Mouse (Mus musculus): ENCODE data around the gene Fanci. TPM values are rescaled to one million over a fixed set of nuclear protein-coding genes. Genes with fewer than 3 reads are reported as not detected.
A peak's percentile ranks its signal among the peaks of the same experiment; 100 is the strongest.

Gene Fanci
- polyA plus RNA-seq, 1 experiment from 2014 or later = 12.2 TPM

DNA sequence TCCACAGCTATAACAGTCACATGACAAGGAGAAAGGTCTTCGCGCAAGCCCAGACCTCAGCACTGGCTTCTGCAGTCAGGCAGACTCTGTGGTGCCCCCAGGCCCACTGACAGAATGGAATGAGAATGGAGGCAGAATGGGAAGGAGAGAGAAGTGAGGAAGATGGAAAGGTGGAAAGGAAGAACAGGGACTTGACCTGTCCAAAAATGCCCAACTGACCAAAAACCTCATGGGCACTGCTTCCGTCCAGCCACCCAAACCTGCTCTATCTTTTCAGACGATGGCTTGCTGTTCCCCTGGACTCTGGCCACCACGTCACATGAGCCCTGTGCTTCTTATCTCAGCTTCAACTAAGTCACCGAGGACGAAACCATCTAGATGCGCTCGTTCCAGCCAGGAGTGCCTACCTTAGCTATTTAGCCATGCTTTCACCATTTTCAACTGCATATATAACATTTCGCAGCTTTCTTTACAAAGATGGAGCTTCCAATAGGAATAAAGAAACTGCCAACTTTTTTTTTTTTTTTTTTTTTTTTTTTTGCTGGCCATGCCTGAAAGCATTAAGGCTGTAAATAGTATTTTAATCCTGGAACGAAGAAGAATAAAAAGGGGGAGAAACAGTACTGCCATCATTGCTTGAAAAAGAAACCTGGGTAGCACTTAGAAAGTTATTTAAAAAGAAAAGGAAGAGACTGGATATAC lies 71.8 kb downstream of the Fanci start:
- ATAC-seq = no peak
- TF ChIP-seq CTCF (IDR thresholded peaks at IDR 0.05) = no peak
- in situ Hi-C loops (cut with MboI; ENCODE audit: low pct_unique_long_range_greater_than_20kb) = loop anchor here (10.0 kb wide), 2 partner anchors 219 to 549 kb away; partner anchors contain the start of gene Isg20

DNA sequence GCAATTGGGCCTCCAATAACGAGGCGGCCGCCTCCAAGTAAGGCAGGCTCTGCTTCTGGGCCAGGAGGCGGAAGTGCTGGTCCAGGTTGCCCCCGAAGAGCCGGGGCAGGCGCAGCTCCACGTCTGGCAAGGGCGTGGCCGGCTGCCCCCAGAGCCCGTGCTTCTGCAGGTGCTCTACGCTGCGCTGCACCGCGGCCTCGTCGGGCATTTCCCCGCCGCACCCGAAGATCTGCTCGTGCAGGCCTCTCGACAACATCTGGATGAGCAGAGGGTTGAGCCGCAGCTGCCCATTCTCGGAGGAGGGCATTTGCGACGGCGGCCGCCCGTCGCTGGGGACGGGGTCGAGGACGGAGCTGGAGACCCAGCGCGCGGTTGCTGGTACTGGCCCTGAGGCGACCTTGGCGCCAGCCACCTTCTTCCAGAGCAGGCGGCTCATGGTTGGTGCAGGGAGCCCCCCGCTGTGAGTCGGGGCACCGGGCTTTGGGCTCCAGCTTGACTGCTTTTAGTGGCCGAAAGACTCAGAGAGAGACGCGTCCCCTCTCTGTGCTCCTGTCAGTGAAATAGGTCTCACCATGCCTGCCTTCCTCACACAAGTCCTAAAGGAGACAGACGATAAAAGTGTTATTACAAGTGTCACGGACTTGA lies 73.2 kb downstream of the Fanci start:
- TF ChIP-seq CTCF (IDR thresholded peaks at IDR 0.05) = no peak
- no peaks in the 10 kb centered on the region for H3K27me3 ChIP-seq
- ChIA-PET CTCF (no interaction called here), POLR2A (interaction anchor here (1.2 kb wide), 1 partner anchor 9 kb away, joined by 4 read pairs; no protein-coding TSS in a partner anchor)
- in situ Hi-C loops (cut with MboI; ENCODE audit: low pct_unique_long_range_greater_than_20kb) = loop anchor here (5.0 to 10.0 kb wide), 3 partner anchors 88 to 550 kb away; partner anchors contain the start of gene Isg20
- ATAC-seq = no peak
- DNase-seq (ENCODE audit: low read depth, low spot score) = no peak

More for the DNA sequence above, 71.8 kb downstream of the Fanci start:
- POLR2A ChIA-PET = interaction anchor here (0.6 to 1.4 kb wide), 3 partner anchors 12 to 98 kb away, joined by 3 to 6 read pairs (median 4); no protein-coding TSS in a partner anchor
- CTCF ChIA-PET = interaction anchor here (0.8 to 1.3 kb wide), 2 partner anchors 8 to 15 kb away, joined by 3 read pairs; no protein-coding TSS in a partner anchor
- no peaks in the 10 kb centered on the region for H3K27me3 ChIP-seq
- DNase-seq (ENCODE audit: low read depth, low spot score) = no peak

DNA sequence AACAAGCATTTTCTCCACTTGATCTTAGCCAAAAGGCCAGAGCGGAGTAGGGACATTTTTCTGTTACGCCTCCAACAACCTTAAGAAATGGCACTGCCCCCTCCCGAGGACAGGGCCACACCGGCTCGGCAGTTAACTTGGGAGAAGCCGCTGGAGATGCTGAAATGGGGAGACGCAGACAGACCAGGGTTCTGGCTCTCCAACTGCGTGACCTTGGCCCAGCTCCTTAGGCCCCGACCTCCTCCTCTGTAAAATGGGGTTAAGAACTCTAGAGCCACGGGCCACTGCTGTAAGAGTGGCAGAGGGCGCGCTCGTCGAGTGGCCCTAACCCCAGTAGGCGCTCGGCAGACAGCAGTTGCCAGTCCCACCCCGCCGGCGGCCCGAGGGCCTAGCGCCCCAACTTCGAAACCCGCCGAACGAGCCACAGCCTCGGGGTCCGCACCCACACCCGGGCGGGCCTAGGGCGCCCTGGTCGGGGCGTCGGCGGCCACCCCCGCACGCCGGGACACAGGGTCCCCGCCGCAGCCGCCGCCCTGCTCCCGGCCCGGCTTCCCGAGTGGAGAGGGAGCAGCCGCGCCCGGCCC lies 73.8 kb downstream of the Fanci start:
- ATAC-seq (peak; percentile 27), DNase-seq (ENCODE audit: low read depth, low spot score) (no peak)
- TF ChIP-seq CTCF (IDR thresholded peaks at IDR 0.05) = no peak
- H3K27me3 ChIP-seq = no peaks in the 10 kb centered on the region
- in situ Hi-C loops (cut with MboI; ENCODE audit: low pct_unique_long_range_greater_than_20kb) = loop anchor here (5.0 to 10.0 kb wide), 3 partner anchors 88 to 551 kb away; partner anchors contain the start of gene Isg20
- CTCF ChIA-PET = no interaction called here
- POLR2A ChIA-PET = interaction anchor here (1.2 kb wide), 1 partner anchor 9 kb away, joined by 4 read pairs; no protein-coding TSS in a partner anchor

DNA sequence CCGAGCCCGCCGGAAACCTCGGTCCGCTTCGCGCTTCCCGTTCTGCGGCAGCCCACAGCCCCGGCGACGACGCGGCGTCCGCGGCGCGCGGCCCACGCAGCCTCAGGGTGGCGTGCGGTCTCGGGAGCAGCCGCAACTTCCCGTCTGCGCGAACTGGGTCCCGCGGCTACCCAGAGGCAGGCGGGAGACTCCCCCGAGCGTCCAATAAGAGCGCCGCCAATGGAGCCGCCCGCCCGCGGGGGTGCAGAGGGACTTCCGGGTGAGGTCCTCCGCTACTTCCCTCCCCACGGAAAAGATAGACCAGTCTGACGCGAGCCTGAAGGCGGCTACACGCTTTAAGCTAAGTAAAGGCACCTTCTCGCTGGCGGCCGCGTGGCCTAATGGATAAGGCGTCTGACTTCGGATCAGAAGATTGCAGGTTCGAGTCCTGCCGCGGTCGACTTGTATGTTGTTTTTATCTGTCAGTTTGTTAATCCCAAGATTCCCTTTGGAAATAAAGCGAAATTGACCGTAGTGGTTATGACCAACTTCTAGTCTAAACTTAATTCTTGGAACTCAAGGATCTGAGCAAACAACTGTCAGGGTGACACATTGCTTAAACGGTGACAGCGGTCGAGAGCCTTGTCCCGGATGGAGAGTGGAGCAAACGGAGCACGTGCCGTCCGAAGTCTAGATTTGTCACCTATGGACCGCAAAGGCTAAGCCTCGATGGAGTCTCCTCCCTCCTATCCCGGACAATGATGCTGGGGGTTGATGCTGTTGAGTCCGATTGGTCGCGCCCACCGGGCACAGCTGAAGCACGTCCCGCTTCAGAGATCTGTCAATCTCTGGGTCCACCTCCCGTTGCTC lies 74.5 kb downstream of the Fanci start, which contains the start of gene Polg:
TSS of gene Polg (minus strand) at position 310 of the 849 bp plus-strand sequence.
- POLR2A ChIA-PET = no interaction called here
- in situ Hi-C loops (cut with MboI; ENCODE audit: low pct_unique_long_range_greater_than_20kb) = loop anchor here (5.0 to 10.0 kb wide), 3 partner anchors 89 to 551 kb away; partner anchors contain the start of gene Isg20
- ATAC-seq (peak; percentile 93), DNase-seq (ENCODE audit: low read depth, low spot score) (peak; percentile 92)
- TF ChIP-seq CTCF (IDR thresholded peaks at IDR 0.05) = no peak
- CTCF ChIA-PET = interaction anchor here (1.4 kb wide), 1 partner anchor 29 kb away, joined by 3 read pairs; no protein-coding TSS in a partner anchor
- no peaks in the 10 kb centered on the region for H3K27me3 ChIP-seq

DNA sequence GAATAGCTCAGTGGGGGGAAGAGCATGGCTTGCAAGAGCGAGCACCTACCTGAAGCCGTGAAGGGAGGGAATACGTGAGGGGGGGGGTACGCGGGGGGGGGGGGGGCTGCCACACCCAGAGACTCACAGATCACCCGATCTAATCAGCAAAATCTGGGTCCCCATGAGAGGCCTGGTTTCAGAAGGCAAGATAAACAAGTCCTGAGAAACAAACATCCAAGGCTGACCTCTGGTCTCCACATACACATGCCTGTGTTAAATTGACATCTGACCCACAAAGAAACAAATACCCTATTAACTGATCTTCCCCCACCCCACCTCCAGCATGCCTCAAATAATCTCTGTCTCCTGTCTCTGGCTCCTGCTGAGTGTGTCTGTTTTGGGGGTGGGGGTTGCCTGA lies 76.2 kb downstream of the Fanci start:
- no peak for DNase-seq (ENCODE audit: low read depth, low spot score)
- no peak for ATAC-seq
- TF ChIP-seq CTCF (IDR thresholded peaks at IDR 0.05) = no peak

DNA sequence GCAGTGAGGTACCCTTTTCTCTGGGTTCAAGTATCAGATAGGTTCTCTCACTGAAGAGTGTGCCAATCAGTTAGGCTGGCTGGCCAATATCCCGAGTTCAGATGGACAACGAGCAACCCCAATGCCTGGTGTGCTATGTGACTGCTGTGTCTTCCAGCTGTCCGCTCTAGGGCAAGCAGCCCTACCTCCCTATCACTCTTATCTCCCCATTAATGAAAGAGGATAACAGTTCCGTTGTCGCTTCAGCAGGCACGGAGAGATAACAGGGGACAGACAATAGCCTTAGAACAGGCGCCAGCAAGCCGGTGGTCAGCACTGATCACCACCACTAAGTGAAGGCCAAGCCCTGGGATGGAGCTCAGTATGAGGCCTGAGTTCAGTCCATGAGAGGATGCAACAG lies 77.3 kb downstream of the Fanci start:
- CTCF ChIA-PET = no interaction called here
- no peaks in the 10 kb centered on the region for H3K27me3 ChIP-seq
- ATAC-seq (no peak), DNase-seq (ENCODE audit: low read depth, low spot score) (no peak)
- POLR2A ChIA-PET = no interaction called here
- TF ChIP-seq CTCF (IDR thresholded peaks at IDR 0.05) = no peak
- in situ Hi-C loops (cut with MboI; ENCODE audit: low pct_unique_long_range_greater_than_20kb) = loop anchor here (5.0 to 10.0 kb wide), 3 partner anchors 92 to 554 kb away; partner anchors contain the start of gene Isg20

More for the DNA sequence above, 76.2 kb downstream of the Fanci start:
- CTCF ChIA-PET = no interaction called here
- in situ Hi-C loops (cut with MboI; ENCODE audit: low pct_unique_long_range_greater_than_20kb) = loop anchor here (5.0 to 10.0 kb wide), 3 partner anchors 91 to 553 kb away; partner anchors contain the start of gene Isg20
- no peaks in the 10 kb centered on the region for H3K27me3 ChIP-seq
- POLR2A ChIA-PET = no interaction called here

DNA sequence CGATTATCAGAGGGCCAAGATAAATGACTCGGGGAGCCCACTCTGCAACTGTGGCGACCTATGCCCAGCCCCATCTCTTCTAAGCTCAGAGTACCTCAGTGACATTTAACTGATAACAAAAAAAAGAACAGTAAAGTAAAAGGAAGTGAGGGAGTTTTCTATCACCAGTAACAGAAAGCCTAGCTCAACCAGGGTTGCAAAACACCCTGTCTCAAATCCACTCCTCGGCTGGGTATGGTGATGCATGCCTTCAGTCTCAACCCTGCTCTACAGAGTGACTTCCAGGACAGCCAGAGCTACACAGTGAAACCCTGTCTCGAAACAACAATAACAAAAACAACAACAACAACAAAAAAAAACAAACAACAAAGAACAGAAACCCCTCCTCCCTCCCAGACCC lies 78.0 kb downstream of the Fanci start:
- DNase-seq (ENCODE audit: low read depth, low spot score) (no peak), ATAC-seq (no peak)
- in situ Hi-C loops (cut with MboI; ENCODE audit: low pct_unique_long_range_greater_than_20kb) = loop anchor here (5.0 to 10.0 kb wide), 3 partner anchors 92 to 555 kb away; partner anchors contain the start of gene Isg20
- POLR2A ChIA-PET = interaction anchor here (0.6 kb wide), 1 partner anchor 112 kb away, joined by 3 read pairs; no protein-coding TSS in a partner anchor
- no peaks in the 10 kb centered on the region for H3K27me3 ChIP-seq
- TF ChIP-seq CTCF (IDR thresholded peaks at IDR 0.05) = no peak
- CTCF ChIA-PET = interaction anchor here (1.2 kb wide), 1 partner anchor 97 kb away, joined by 4 read pairs; no protein-coding TSS in a partner anchor

DNA sequence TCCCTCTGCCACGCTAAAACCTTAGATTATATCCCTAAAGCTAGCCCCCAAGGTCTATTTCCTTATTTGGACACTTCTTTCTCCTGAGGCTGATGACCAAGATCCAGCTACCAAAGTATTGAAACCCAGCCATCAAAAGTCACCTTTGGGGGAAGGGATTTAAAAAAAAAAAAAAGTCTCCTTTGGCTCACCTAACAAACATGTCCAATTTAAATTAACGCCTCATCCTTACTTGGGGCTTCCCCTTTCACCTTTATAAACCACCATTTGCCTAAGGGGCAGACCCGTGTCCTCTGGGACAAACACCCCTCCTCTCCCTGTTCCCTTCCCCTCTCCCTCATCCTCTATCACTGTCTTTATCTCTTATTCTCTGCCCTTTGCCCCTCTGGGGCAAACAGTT lies 79.0 kb downstream of the Fanci start:
- CTCF ChIA-PET = interaction anchor here (0.9 to 1.7 kb wide), 3 partner anchors 11 to 224 kb away, joined by 3 to 4 read pairs (median 3); no protein-coding TSS in a partner anchor
- TF ChIP-seq CTCF (IDR thresholded peaks at IDR 0.05) = no peak

DNA sequence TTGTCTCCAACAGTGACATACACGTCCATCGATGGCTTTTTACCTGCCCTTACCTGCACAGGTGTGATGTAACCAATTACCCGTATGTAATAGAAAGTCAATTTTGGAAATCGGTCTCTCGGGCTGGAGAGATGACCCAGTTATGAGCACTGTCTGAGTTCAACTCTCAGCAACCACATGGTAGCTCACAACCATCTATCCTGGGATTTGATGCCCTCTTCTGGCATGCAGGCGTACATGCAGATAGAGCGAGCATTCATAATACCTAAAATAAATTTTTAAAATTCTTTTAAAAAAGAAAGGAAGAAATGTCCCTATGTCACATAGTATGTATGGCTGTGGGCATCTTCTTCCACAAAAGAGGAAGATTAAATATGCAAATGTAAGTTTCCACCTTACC lies 79.7 kb downstream of the Fanci start:
- no peak for TF ChIP-seq CTCF (IDR thresholded peaks at IDR 0.05)
- in situ Hi-C loops (cut with MboI; ENCODE audit: low pct_unique_long_range_greater_than_20kb) = no loop called here
- no peaks in the 10 kb centered on the region for H3K27me3 ChIP-seq
- POLR2A ChIA-PET = no interaction called here
- ATAC-seq = no peak
- no peak for DNase-seq (ENCODE audit: low read depth, low spot score)
- CTCF ChIA-PET = interaction anchor here (0.9 to 1.7 kb wide), 2 partner anchors 11 to 225 kb away, joined by 3 read pairs; no protein-coding TSS in a partner anchor

More for the DNA sequence above, 79.0 kb downstream of the Fanci start:
- ATAC-seq (no peak), DNase-seq (ENCODE audit: low read depth, low spot score) (no peak)
- in situ Hi-C loops (cut with MboI; ENCODE audit: low pct_unique_long_range_greater_than_20kb) = no loop called here
- POLR2A ChIA-PET = no interaction called here
- H3K27me3 ChIP-seq = no peaks in the 10 kb centered on the region
